Mouse (Mus musculus): ENCODE data around the gene Xrcc5.

DNA sequence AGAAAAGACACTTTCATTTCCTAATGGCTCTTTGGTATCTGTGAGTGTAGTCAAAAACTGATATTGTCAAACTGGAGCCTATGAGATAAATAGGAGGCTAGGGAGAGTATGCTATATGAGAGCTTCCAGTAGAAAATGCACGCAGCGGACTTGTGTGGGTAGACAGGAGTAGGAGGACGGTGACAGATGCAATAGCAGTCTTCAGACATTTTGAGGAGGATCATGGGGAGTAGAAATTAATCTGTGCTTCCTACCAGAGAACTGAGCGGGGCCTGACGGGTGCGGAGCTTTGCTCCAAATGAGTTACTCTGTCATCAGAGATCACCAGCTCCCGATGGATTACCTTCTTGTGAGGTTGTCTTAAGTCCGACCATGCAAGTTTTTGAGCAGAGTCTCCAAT, 29.6 kb downstream of the Xrcc5 start:
- TF ChIP-seq POLR2A (IDR thresholded peaks at IDR 0.05; ENCODE audit: low read depth, low read length) (no peak), CTCF (IDR thresholded peaks at IDR 0.05; ENCODE audit: borderline replicate concordance, insufficient read depth, low read length) (no peak)
